Mouse (Mus musculus): ENCODE results near the gene Cspg4. TPM values are rescaled to one million over a fixed set of nuclear protein-coding genes. Genes with fewer than 3 reads are reported as not detected.
"Not testable (repeated sequence)": the region's sequence is repeated elsewhere in the genome, so short reads cannot be mapped to it uniquely, and the experiment has no call there.

Cspg4 gene
- total RNA-seq, 4 experiments from 2014 or later: 14.2 to 17.9 (median 15.9) TPM

GRCm38 (mm10) chr9:56925291-56926024 lies 60.6 kb downstream of the Cspg4 start:
- no peak for DNase-seq (ENCODE audit: low spot score in 2 of 2)

- no peak for DNase-seq (ENCODE audit: low spot score in 2 of 2)
These were observed 61.2 kb downstream of the Cspg4 start for GRCm38 (mm10) chr9:56926025-56926360.

GRCm38 (mm10) chr9:56926387-56926786 lies 61.6 kb downstream of the Cspg4 start:
- no peak for DNase-seq (ENCODE audit: low spot score in 2 of 2)

GRCm38 (mm10) chr9:56927191-56928012 lies 62.6 kb downstream of the Cspg4 start:
- no peak for DNase-seq (ENCODE audit: low spot score in 2 of 2)

GRCm38 (mm10) chr9:56928041-56928811 lies 63.4 kb downstream of the Cspg4 start, which contains the start of gene Snx33:
Gene Snx33 (minus strand): TSS chr9:56928371.
- peak; percentile 77 for DNase-seq (ENCODE audit: low spot score in 2 of 2)

GRCm38 (mm10) chr9:56929496-56929895 lies 64.7 kb downstream of the Cspg4 start:
- no peak for DNase-seq (ENCODE audit: low spot score in 2 of 2)

GRCm38 (mm10) chr9:56930556-56930955 lies 65.7 kb downstream of the Cspg4 start:
- no peak for DNase-seq (ENCODE audit: low spot score in 2 of 2)

- no peak for DNase-seq (ENCODE audit: low spot score in 2 of 2)
These were observed 72.0 kb downstream of the Cspg4 start for GRCm38 (mm10) chr9:56936861-56937222.

- peak; percentile 84 to 86 for DNase-seq (ENCODE audit: low spot score in 2 of 2)
These were observed 72.7 kb downstream of the Cspg4 start, which contains the start of gene Imp3 for GRCm38 (mm10) chr9:56937223-56938160. Gene Imp3 (plus strand): TSS chr9:56937475.

GRCm38 (mm10) chr9:56938374-56938773 lies 73.5 kb downstream of the Cspg4 start:
- no peak for DNase-seq (ENCODE audit: low spot score in 2 of 2)

GRCm38 (mm10) chr9:56947481-56947880 lies 82.6 kb downstream of the Cspg4 start:
- not testable (repeated sequence) for DNase-seq (ENCODE audit: low spot score in 2 of 2)

- DNase-seq (ENCODE audit: low spot score in 2 of 2): not testable (repeated sequence)
These were observed 83.9 kb downstream of the Cspg4 start for GRCm38 (mm10) chr9:56948699-56949098.

Other genes with a start within 250 kb of the Cspg4 start
- 100 to 1,000 TPM; 330 to 366 (median 356) TPM for gene Lingo1, start 68.6 kb upstream of the Cspg4 start, total RNA-seq (2022)
- gene Odf3l1, start 354 bp upstream of the Cspg4 start, total RNA-seq (2022): under 1 TPM in 2 of 4 experiments, not detected in 2; 0.30 to 0.37 TPM
- gene Snx33, start 63.3 kb downstream of the Cspg4 start, total RNA-seq (2022): 10 to 100 TPM in 1 of 4 experiments, 1 to 10 TPM in 3; 7.9 to 10.5 (median 8.9) TPM
- gene Imp3, start 72.4 kb downstream of the Cspg4 start, total RNA-seq (2022): 10 to 100 TPM; 50.3 to 56.8 (median 51.5) TPM
- gene Snupn, start 85.8 kb downstream of the Cspg4 start, total RNA-seq (2022): 10 to 100 TPM; 13.5 to 16.5 (median 15.5) TPM
- gene Ptpn9, start 129.9 kb downstream of the Cspg4 start, total RNA-seq (2022): 10 to 100 TPM; 24.8 to 30.6 (median 25.6) TPM
- 10 to 100 TPM; 39.1 to 52.4 (median 45.5) TPM for gene Sin3a, start 207.0 kb downstream of the Cspg4 start, total RNA-seq (2022)